Mouse (Mus musculus) gastrocnemius, adult 8-10 months (tissue): ENCODE results near the gene 4931428F04Rik. TPM values are rescaled to one million over a fixed set of nuclear protein-coding genes. Genes with fewer than 3 reads are reported as not detected.
A peak's percentile ranks its signal among the peaks of the same experiment; 100 is the strongest.

Source experiments
- DNase-seq, 2 experiments: peaks; one replicate each; pipeline ENCODE4 v3.0.0; 2022; ENCODE audit warnings: low spot score in 2 of 2
- total RNA-seq, 4 experiments: library from RNA; stranded (reverse); gene quantifications; 2 replicates each; pipeline ENCODE4 v1.2.4; 2022

The 4931428F04Rik gene
- total RNA-seq, 4 experiments from 2014 or later = 0.27 to 0.65 (median 0.42) TPM

DNA sequence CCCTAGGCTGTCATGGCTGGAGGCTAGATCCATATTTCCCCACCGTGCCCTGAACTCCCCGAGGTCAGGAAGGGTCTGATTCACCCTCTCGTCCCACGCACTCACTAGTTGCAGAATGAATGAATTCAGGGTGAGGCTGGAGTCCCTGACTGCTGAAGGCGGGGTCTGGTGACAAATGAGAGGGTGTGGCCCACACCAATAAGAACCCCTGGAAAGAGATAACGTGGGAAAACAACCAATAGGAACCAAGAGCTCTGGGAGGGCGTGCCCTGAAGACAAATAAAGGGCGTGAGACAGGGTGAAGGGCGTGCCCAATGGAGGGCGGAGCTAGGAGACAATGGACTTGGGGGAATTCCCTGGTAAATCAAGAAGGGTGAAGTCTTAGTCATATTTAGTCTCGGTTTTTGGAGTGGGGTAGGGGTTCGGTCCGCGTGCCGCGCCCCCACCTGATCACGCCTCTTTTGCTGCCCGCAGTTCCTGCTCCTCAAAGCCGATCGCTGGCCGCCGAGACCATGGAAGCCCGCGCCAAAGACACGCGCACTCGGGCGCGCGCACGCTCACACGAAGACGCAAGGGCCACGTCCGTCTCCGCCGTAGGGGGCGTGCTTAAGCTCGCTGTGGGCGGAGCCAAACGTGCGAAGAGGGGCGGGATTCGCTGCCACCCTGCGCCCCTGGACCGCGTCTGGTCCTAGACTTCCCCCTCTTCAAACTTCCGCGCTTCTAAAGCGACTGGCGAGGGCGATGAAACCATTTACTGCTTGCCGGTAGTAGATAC, 519 bp downstream of the 4931428F04Rik start:
- peak; percentile 88 to 89 for DNase-seq

GRCm38 (mm10) chr8:105288231-105288630, 1.4 kb downstream of the 4931428F04Rik start:
- no peak for DNase-seq

- no peak for DNase-seq
Measured at GRCm38 (mm10) chr8:105286907-105287306, 2.8 kb downstream of the 4931428F04Rik start.

GRCm38 (mm10) chr8:105285514-105285913, 4.2 kb downstream of the 4931428F04Rik start:
- DNase-seq = no peak

DNA sequence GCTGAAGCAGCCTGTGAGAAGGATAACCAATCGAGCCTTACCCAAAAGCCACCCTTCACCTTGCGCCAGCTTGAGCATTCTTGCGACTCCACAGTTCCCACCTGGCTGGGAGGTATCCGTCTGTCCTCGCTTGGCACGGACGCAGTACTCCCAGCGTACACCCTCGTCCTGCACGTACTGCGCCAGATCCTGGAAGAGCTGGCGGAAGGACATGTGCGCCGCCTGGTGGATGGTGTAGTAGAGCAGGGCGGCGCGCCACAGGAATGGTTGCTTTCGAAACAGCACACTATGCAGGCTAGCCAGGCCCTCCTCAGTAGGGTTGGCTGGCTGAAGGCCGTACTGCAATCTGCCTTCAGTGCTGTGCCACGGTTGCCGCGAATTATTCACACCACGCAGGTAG, 6.6 kb downstream of the 4931428F04Rik start:
- no peak for DNase-seq

DNA sequence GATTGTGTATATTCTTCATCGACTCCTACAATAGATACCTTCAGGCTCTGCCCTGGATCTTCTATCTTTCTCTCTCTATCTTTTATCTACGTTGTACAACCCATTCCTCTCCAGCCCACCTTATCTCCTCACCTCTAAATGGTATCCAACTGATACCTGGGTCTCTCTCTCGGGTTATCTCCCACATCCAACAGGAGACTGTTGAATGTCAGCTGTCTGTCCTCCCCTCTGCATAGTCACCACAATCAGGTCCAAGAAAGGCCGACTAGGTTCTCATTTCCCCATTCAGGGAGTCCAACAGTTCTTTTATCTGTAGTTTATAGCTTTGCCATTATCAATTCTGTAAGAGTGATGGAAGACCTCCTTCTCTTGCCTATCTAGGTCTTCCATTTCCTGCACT, 7.4 kb downstream of the 4931428F04Rik start:
- no peak for DNase-seq

- DNase-seq = no peak
Measured at GRCm38 (mm10) chr8:105281821-105282220, 7.8 kb downstream of the 4931428F04Rik start.

GRCm38 (mm10) chr8:105280567-105280966, 9.1 kb downstream of the 4931428F04Rik start:
- DNase-seq = no peak

DNA sequence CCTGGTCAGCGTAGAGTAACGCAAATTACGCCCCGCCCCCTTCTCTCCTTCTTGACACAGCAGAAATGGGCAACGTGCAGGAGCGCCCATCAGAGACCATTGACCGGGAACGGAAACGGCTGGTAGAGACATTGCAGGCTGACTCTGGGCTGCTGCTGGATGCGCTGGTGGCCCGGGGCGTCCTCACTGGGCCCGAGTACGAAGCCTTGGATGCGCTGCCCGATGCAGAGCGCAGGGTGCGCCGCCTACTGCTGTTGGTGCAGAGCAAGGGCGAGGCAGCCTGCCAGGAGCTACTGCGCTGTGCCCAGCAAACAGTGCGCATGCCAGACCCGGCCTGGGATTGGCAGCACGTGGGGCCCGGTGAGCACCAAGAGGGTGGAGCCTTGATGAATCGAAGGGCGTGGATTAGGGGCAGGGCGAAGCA, 10.7 kb downstream of the 4931428F04Rik start:
- peak; percentile 79 to 90 for DNase-seq

GRCm38 (mm10) chr8:105276292-105277120, 13.2 kb downstream of the 4931428F04Rik start:
- peak; percentile 55 to 67 for DNase-seq

DNA sequence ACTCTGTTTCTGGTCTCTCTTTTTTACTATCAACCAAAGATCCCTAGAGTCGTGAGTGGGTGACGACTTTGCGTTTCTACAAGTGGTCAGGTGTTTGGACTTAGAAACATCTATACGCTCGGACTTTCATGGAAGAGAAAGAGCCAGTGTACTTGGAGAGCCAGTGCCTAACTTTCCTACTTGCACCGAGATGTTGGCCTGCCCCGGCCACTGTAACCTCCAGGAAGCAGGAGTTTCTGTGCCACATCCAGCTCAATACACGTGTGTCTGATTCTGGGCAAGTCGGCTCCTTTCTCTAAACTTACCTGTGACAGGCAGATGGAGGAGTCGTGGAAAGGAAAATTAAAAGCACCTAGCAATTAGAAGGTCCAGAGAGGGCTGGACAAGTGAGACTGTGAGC, 13.8 kb downstream of the 4931428F04Rik start, which contains the start of gene Nol3:
TSS of gene Nol3 (plus strand) at position 301 of the 400 bp plus-strand sequence.
- DNase-seq = no peak

DNA sequence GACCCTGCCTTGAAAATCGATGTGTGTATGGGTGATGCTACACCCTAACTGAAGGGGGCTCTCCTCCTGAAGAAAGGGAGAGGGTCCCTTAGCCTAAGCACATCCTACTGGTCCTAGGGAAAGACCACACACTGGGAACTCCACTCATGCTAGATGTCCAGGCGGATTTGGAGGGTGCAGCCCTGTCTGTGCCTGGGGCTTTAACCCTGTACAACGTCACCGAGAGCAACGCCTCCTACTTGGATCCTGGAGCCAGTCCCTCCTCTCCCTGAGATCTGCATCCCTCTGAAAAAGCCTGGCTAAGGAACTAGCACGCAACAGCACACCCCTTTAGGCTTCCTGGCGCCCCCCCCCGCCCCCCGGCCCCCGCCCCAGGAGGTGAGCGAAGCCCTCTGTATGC, 14.3 kb downstream of the 4931428F04Rik start:
- no peak for DNase-seq

DNA sequence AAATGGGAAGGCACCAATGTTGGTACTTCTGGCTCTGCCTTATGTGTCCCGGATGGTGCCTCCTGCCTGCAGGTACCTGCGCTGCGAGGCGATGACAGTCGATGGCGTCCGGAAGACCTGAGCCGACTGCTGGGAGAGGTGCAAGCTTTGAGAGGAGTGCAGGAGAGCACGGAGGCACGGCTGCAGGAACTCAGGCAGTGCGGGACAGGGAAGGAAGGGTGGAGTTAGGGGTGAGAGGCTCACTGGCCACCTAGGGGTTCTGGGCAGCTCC, 18.8 kb downstream of the 4931428F04Rik start:
- no peak for DNase-seq

DNA sequence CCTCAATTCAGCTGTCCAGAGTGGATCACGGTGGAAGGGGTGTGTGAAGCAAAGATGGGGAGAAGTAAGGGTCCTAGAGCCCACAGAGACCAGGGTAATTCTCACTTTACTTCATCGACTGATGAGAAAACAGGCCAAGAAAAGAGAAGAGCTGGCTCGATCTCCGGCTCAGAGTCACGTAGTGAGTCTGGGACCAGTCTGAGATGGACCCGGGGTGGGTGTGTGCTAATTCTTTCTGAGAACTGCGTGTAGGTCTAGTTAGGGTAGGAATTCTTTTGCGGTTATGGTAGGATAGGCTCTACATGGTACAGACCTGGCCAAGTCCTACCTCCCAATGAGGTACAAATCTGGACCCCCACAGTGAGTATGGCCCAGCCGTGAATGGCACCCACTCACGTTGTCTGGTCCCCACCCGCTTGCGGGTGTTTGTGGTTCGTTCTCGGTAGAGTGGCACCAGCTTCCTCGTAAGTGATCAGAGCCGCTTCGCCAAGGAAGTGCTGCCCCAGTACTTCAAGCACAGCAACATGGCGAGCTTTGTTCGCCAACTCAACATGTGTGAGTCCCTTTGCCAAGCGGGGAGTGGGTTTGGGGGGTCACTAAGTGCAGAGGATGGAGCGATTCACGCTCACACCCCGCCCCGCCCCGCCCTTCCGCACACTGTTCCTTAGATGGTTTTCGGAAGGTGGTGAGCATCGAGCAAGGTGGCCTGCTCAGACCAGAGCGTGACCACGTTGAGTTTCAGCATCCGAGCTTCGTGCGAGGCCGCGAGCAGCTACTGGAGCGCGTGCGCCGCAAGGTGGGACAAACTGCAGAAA, 19.4 kb downstream of the 4931428F04Rik start:
- no peak for DNase-seq

DNA sequence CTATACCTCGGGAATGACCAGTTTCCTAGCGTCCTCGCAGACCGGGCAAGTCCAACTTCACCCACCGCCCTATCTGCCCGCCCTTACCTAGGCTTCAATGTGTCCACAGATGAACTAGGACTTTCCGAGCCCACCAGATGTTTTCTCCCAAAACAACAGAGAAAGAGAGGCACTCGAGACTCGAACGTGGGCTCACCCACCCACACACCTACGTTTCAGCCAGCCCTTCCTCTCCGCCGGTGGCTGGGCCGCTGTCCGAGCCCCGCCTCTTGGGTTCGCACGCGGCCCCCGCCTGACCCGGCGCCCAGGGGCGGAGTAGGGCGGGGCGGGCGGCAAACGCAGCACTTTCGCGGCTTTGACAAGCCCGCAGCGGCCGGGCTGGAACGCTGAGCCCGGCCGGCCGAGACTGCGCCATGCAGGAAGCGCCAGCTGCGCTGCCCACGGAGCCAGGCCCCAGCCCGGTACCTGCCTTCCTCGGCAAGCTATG, 20.2 kb downstream of the 4931428F04Rik start, which contains the start of gene Hsf4:
TSS of gene Hsf4 (plus strand) at position 341 of the 487 bp plus-strand sequence.
- peak; percentile 65 to 77 for DNase-seq

DNA sequence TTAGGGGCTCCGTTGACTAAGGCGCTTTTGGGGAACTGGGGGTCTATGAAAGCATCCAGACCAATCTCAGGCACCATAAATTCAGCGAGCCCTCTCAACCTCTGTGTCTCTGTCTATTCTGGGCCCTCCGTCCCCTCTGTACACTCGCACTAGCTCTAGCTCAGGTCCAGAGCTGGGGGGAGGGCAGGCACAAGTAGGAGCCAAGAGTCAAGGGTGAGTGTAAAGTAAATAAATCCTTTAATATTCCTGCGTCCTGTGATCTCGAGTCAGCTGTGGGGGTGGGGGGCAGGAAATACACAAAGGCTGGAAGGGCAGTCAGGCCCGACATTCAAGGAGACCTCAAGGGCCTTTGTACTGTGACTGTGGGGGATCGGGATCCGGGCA, 20.6 kb downstream of the 4931428F04Rik start:
- DNase-seq = no peak

GRCm38 (mm10) chr8:105268342-105269074, 21.2 kb downstream of the 4931428F04Rik start:
- DNase-seq = no peak

DNA sequence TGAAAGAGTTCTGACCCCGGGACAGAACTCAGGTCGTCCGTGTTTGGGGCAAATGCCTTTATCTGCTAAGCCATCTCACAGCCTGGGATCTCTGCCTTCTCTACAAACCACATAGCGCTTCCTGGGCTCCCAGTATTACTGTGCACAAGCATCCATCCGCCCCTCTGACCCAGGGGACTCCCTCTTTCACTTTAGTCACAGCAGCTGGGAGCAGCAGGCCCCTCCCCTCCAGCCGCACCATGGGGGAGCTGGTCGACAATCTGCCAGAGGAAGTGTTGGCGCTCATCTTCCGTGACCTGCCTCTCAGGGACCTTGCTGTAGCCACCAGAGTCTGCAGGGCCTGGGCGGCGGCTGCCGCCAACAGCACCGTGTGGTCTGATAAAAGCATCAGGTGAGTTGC, 22.9 kb downstream of the 4931428F04Rik start:
- DNase-seq = no peak

DNA sequence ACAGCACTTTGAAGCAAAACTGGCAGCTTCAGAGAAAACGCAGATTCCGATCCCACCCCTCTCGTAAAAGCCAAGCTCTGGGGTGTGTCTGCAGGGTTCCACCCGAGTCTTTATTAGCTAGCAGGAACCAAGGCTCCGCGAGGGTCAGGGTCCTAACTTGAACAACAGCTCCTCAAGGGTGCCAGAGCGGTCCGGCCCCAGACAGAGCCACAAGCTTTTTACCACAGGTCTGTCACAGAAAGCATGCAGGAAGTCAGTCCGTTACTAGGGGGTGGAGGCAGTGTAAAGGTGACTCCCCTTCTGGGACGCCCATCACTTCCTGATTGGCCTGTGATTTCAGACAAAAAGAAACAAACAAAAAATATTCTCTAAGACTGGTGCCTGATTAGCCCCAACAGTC, 24.5 kb downstream of the 4931428F04Rik start:
- no peak for DNase-seq

DNA sequence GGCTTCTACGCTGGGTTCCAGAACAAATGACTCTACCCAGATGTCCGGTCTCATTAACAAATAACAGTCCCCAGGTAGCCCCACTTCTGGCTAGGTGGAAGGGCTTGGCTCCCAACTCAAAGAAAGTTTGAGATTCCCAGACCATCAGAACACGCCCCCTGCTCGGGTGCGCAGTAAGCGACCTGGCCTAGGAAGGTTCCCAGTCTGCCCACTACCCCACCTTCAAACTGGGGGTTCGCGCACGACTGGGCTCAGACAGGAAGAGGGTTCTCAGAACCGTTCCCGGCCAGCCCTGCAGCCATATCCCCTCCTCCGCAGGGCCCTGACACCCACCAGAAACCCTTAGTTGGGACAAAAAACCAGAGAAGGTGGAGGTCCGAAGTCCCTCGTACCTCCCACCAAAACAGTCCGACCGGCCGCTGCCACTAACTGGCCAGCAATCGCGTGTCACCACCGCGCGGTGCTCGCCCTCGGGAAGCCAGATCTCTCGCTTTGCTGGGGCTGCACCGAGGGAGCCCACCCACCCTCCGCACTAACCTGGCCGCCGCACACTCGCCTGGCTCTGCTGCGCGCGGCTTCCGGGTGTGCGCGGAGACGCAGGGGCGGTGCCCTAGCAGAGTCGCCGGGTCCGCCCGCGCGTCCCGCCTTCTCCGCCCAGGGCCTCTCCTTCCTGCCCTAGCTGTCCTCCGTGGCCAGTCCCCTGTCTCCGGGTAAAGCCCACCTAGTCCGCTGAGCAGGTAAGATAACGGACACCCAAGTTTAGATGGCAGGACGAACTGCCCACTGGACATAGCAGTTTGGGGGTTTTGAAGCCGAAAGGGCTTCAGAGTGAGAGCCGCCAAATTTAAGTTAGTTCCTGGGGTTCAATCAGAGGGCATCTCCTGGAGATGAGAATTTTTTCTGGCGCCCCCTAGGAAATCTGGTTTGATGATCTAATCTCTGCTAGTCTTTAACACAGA, 25.4 kb downstream of the 4931428F04Rik start, which contains the start of the genes Tradd and Fbxl8:
TSS of gene Tradd (minus strand) at position 586 of the 959 bp plus-strand sequence.
TSS of gene Fbxl8 (plus strand) at position 625 of the 959 bp plus-strand sequence.
- peak; percentile 52 to 57 for DNase-seq
